Mouse (Mus musculus): Measurements from ENCODE around the gene Slc17a2. TPM values are rescaled to one million over a fixed set of nuclear protein-coding genes. Genes with fewer than 3 reads are reported as not detected.

The Slc17a2 gene
- total and polyA plus RNA-seq, 3 experiments = not detected

DNA sequence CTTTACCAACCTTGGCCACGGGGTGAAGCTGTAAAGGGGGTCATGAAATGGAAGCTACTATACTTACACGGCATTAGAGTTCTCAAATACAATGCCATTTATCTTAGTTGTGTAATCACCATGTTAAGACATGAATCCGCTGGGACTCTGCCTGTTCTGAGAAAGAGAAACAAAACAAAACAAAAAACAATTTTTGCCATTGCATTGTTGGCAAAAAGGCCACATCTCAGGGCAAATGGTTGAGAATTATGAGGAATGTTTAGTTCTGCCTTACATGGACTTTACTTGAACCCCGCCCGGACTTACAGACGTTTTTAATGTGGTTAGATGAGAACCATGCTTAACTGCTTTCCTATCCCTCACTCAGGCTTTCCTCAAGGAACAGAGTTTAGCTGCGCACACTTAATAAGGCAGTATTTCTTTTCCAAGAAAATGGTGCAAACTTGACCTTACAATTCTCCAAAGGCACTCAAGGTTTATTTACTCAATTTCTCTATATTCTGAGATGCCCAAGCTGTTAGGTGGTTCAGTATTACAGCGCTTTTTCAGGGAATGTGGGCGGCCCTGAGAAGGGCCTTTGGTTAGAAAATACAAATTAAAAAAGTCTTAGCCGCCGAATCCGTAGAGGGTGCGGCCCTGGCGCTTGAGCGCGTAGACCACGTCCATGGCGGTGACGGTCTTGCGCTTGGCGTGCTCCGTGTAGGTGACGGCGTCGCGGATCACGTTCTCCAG lies 46.4 kb upstream of the Slc17a2 start:
- no peaks in the 10 kb centered on the region for H3K36me3 ChIP-seq (replicated peaks in 1 of 2; ENCODE audit: control insufficient read depth in 1 of 2, insufficient read depth in 1 of 2, low read length in 1 of 2)
- no peaks in the 10 kb centered on the region for H3K79me2 ChIP-seq (replicated peaks; ENCODE audit: control insufficient read depth, extremely low read depth, insufficient read depth, poor library complexity, severe bottlenecking)
- peaks cover 3 to 53% of the 10 kb centered on the region in 2 experiments; a peak in 3 of 4 replicates for H3K4me1 ChIP-seq (ENCODE audit: control insufficient read depth in 1 of 2, insufficient read depth in 2 of 2)
- peak overlapping the region; percentile 98 for H3K9ac ChIP-seq (ENCODE audit: insufficient read depth, low read depth)
- TF ChIP-seq BHLHE40 (IDR thresholded peaks at IDR 0.05; ENCODE audit: low read depth, low read length) (0 out of 2 replicates have a peak, but pooled peaks have one; percentile 3), MEF2A (IDR thresholded peaks at IDR 0.05; ENCODE audit: borderline replicate concordance, low read depth, low read length) (peak; percentile 2; the same call in 1 of the 2 replicates), JUND (conservative IDR thresholded peaks at IDR 0.05; ENCODE audit: low read depth, low read length) (no peak), ZNF384 (IDR thresholded peaks at IDR 0.05; ENCODE audit: low read depth, low read length) (no peak), IRF4 (IDR thresholded peaks at IDR 0.05; ENCODE audit: low read depth, low read length) (no peak), MAX (IDR thresholded peaks at IDR 0.05; ENCODE audit: low read length) (no peak; the same call in 1 of the 2 replicates), MYC (IDR thresholded peaks at IDR 0.05; ENCODE audit: low read depth, low read length) (0 out of 2 replicates have a peak, but pooled peaks have one; percentile 9), KAT2A (IDR thresholded peaks at IDR 0.05; ENCODE audit: insufficient replicate concordance, low read length) (no peak), GABPA (IDR thresholded peaks at IDR 0.05; ENCODE audit: insufficient replicate concordance, low read depth, low read length) (no peak), ZMIZ1 (IDR thresholded peaks at IDR 0.05; ENCODE audit: low read depth, low read length) (peak; percentile 98), EP300 (IDR thresholded peaks at IDR 0.05; ENCODE audit: low read length) (no peak), USF2 (conservative IDR thresholded peaks at IDR 0.05; ENCODE audit: low read depth, low read length) (no peak), UBTF (IDR thresholded peaks at IDR 0.05; ENCODE audit: low read depth, low read length) (0 out of 2 replicates have a peak, but pooled peaks have one; percentile 90), CHD2 (IDR thresholded peaks at IDR 0.05; ENCODE audit: low read length) (peak; percentile 7; the same call in 1 of the 2 replicates), ELF1 (IDR thresholded peaks at IDR 0.05; ENCODE audit: low read depth, low read length) (no peak), SIN3A (IDR thresholded peaks at IDR 0.05; ENCODE audit: low read length) (no peak), TBP (conservative IDR thresholded peaks at IDR 0.05; ENCODE audit: low read depth, low read length) (0 out of 2 replicates have a peak, but pooled peaks have one; percentile 38), E2F4 (IDR thresholded peaks at IDR 0.05; ENCODE audit: insufficient replicate concordance, low read depth, low read length) (no peak), JUN (IDR thresholded peaks at IDR 0.05; ENCODE audit: insufficient read depth, low read depth, low read length) (no peak), MXI1 (IDR thresholded peaks at IDR 0.05; ENCODE audit: low read depth, low read length) (no peak), HCFC1 (IDR thresholded peaks at IDR 0.05; ENCODE audit: low read depth, low read length) (0 out of 2 replicates have a peak, but pooled peaks have one; percentile 1), NELFE (IDR thresholded peaks at IDR 0.05; ENCODE audit: low read depth, low read length) (peak; percentile 91), CTCF (conservative IDR thresholded peaks at IDR 0.05 in 1 of 2, IDR thresholded peaks at IDR 0.05 in 1 of 2; ENCODE audit: low read depth in 2 of 2, low read length in 2 of 2) (peak in 1 of 2 experiments; percentile 29; a peak in 1 of 4 replicates), ETS1 (conservative IDR thresholded peaks at IDR 0.05; ENCODE audit: low read depth, low read length) (no peak; the same call in 1 of the 2 replicates), ZKSCAN1 (IDR thresholded peaks at IDR 0.05; ENCODE audit: borderline replicate concordance, low read depth, low read length) (no peak), POLR2AphosphoS2 (IDR thresholded peaks at IDR 0.05; ENCODE audit: low read depth, low read length) (peak; percentile 99), PAX5 (IDR thresholded peaks at IDR 0.05; ENCODE audit: low read length) (no peak), MAZ (IDR thresholded peaks at IDR 0.05; ENCODE audit: low read depth, low read length) (no peak), POLR2A (IDR thresholded peaks at IDR 0.05; ENCODE audit: low read depth, low read length) (peak; percentile 82), TCF12 (IDR thresholded peaks at IDR 0.05; ENCODE audit: low read depth, low read length) (no peak), USF1 (IDR thresholded peaks at IDR 0.05; ENCODE audit: low read depth, low read length) (no peak), CHD1 (IDR thresholded peaks at IDR 0.05; ENCODE audit: low read depth, low read length) (no peak; the same call in 1 of the 2 replicates), SMC3 (IDR thresholded peaks at IDR 0.05; ENCODE audit: low read depth, low read length) (no peak)
- H3K27ac ChIP-seq (ENCODE audit: insufficient read depth, low read depth) = peak overlapping the region; percentile 84
- in situ Hi-C loops (cut with MboI; ENCODE audit: low pct_ligation_motif_present, low pct_unique_long_range_greater_than_20kb, low sequenced_read_pairs) (loop anchor here (25.0 kb wide), 1 partner anchor 1723 kb away; the partner anchor contains the start of genes Hist1h2ag, Hist1h2ah, Hist1h2bj and Hist1h2bk), dilution Hi-C loops (cut with MboI; ENCODE audit: extremely low pct_ligation_motif_present, extremely low pct_unique_long_range_greater_than_20kb, low sequenced_read_pairs) (no loop called here)
- H3K9me3 ChIP-seq (replicated peaks; ENCODE audit: low read length) = no peaks in the 10 kb centered on the region
- H3K27me3 ChIP-seq (replicated peaks) = no peaks in the 10 kb centered on the region
- DNase-seq (ENCODE audit: extremely low read depth) = no peak
- peak overlapping the region; percentile 45 to 49 (median 48) for H3K4me3 ChIP-seq (replicated peaks in 1 of 3; ENCODE audit: low read depth in 2 of 3, low read length in 2 of 3, poor library complexity in 1 of 3)
- peak overlapping the region; percentile 96 for H3K4me2 ChIP-seq (ENCODE audit: insufficient read depth, low read depth, poor library complexity, severe bottlenecking)
